Mouse (Mus musculus) erythroblast, embryonic 14.5 days (primary cell): ENCODE measurements around the gene Leng1.

Experiments
- GATA1 ChIP-seq: IDR thresholded peaks from 2 replicates; pipeline ENCODE4 v1.6.1; 2012; ENCODE audit warnings: low read length, inconsistent platforms, mixed read lengths
- TAL1 ChIP-seq: IDR thresholded peaks from 3 replicates; pipeline ENCODE4 v1.6.1; 2012; ENCODE audit warnings: low read length, inconsistent platforms, mixed read lengths

DNA sequence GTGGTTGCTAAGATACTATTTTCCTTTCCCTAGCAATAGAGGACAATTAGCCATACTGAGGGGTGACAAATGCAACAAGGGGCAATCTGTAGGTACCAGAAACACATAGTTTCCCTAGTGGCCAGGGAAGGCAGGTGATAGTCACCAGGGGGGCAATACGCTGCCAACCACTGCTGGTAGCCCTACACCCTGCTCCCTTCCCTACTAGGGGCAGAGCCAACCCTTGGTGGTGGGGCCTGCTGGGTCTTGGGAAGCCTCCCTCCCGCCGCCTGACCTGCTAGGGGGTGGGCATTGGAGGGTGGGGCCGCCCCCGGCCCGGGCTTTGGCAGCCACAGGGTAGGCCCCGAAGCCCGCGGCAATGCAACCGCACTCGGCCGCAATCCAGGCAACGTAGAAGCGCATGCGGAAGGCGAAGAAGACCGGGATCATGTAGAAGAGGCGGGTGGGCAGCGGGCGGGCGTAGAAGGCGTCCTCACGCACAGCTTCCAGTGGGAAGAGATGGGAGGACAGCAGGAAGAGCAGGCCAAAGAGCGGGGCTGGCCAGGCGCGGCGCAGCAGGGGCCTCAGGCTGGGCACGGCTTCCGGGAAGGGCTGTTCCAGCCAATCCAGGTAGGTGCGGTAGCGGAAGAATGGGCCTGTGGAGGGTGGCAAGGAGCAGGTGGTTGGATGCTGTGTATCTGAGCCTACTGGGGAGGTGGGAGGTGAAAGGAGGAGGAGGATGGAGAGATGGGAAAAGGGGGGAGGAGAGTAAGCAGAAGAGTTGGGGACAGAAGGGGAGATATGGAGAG is 20.0 kb upstream of the Leng1 start:
- no peak for TF ChIP-seq TAL1
- no peak for TF ChIP-seq GATA1
